In genomic region chr6:12772799-12773198, GRCm38 (mm10) we compare ENCODE assay signal across 28 mouse cellular contexts.
"Had no signal": no experiment of that assay in that cellular context is flagged by ENCODE, and none has a peak within 500 bp of the region (broad histone marks: within the 10 kb centered on the region; RNA-seq: fewer than 3 reads in every experiment).

No protein-coding gene starts in this region.

- DNase-seq: gastrocnemius, postnatal 14 days; gastrocnemius, postnatal 36 days; heart, adult 11 months; heart, adult 2 months; heart, postnatal 14 days; heart, postnatal 36 days; kidney, adult 11 months; kidney, adult 2 months; kidney, adult 9 months; kidney, postnatal 14 days; kidney, postnatal 36 days; layer of hippocampus, adult 9-11 months; layer of hippocampus, postnatal 36 days; liver; liver, embryonic 13.5 days had no signal

- H3K4me2 ChIP-seq: heart, embryonic 11.5 days; heart, embryonic 13.5 days; heart, embryonic 15.5 days; hindbrain, embryonic 13.5 days; hindbrain, embryonic 15.5 days; kidney, embryonic 15.5 days; limb, embryonic 12.5 days; liver, embryonic 11.5 days; liver, embryonic 13.5 days; liver, embryonic 15.5 days had no signal

- H3K27ac ChIP-seq: heart, adult 2 months; heart, embryonic 13.5 days; heart, embryonic 15.5 days; hindbrain, embryonic 13.5 days; hindbrain, embryonic 15.5 days; hindbrain, postnatal 0 days; kidney, embryonic 15.5 days; kidney, postnatal 0 days; left cerebral cortex, adult 2 months; limb, embryonic 10.5 days; limb, embryonic 12.5 days; liver, embryonic 13.5 days; liver, embryonic 15.5 days had no signal

- H3K9me3 ChIP-seq: heart, embryonic 13.5 days; heart, embryonic 15.5 days; hindbrain, embryonic 13.5 days; hindbrain, embryonic 15.5 days; kidney, embryonic 15.5 days; limb, embryonic 10.5 days; limb, embryonic 12.5 days; liver, embryonic 13.5 days; liver, embryonic 15.5 days had no signal

- H3K4me1 ChIP-seq: heart, embryonic 13.5 days; heart, embryonic 15.5 days; hindbrain, embryonic 13.5 days; hindbrain, embryonic 15.5 days; kidney, embryonic 15.5 days; limb, embryonic 10.5 days; limb, embryonic 12.5 days; liver, embryonic 13.5 days; liver, embryonic 15.5 days had no signal

- ATAC-seq: hindbrain, postnatal 0 days had no signal

- H3K27me3 ChIP-seq: heart, embryonic 13.5 days; heart, embryonic 15.5 days; hindbrain, embryonic 13.5 days; hindbrain, embryonic 15.5 days; kidney, embryonic 15.5 days; limb, embryonic 12.5 days; liver, embryonic 13.5 days; liver, embryonic 15.5 days had no signal

- H3K4me3 ChIP-seq: heart, adult 2 months; heart, embryonic 13.5 days; heart, embryonic 15.5 days; hindbrain, embryonic 13.5 days; hindbrain, embryonic 15.5 days; kidney, embryonic 15.5 days; left cerebral cortex, adult 2 months; limb, embryonic 10.5 days; limb, embryonic 12.5 days; liver, embryonic 13.5 days; liver, embryonic 15.5 days had no signal

- H3K9ac ChIP-seq: heart, embryonic 13.5 days; heart, embryonic 15.5 days; hindbrain, embryonic 13.5 days; hindbrain, embryonic 15.5 days; kidney, embryonic 15.5 days; limb, embryonic 12.5 days; liver, embryonic 13.5 days; liver, embryonic 15.5 days had no signal

- H3K36me3 ChIP-seq: heart, embryonic 13.5 days; heart, embryonic 15.5 days; hindbrain, embryonic 13.5 days; hindbrain, embryonic 15.5 days; kidney, embryonic 15.5 days; limb, embryonic 10.5 days; limb, embryonic 12.5 days; liver, embryonic 13.5 days; liver, embryonic 15.5 days had no signal
